Mouse (Mus musculus) liver, embryonic 13.5 days (tissue): ENCODE results near the gene Lmnb2. TPM values are rescaled to one million over a fixed set of nuclear protein-coding genes. Genes with fewer than 3 reads are reported as not detected.

ENCODE experiments used
- ATAC-seq: fragments of 200-750 bp; cut with Nextera tagmentation; 2 replicates; pipeline ENCODE4 v1.8.0; 2017; ENCODE audit warnings: low read depth, mild to moderate bottlenecking, moderate number of reproducible peaks, moderate library complexity
- DNase-seq: peaks from one replicate; pipeline ENCODE4 v3.0.0; 2022
- H3K27ac ChIP-seq: fragments of 300-500 bp; sonication (generic); 2 replicates; pipeline ENCODE4 v1.5.1; 2015; ENCODE audit warnings: moderate library complexity, mild to moderate bottlenecking, inconsistent platforms
- H3K27me3 ChIP-seq: fragments of 300-500 bp; sonication (generic); 2 replicates; pipeline ENCODE4 v1.6.1; 2015; ENCODE audit warnings: mild to moderate bottlenecking, inconsistent platforms
- H3K36me3 ChIP-seq: fragments of 300-500 bp; sonication (generic); 2 replicates; pipeline ENCODE4 v1.6.1; 2015; ENCODE audit warnings: mild to moderate bottlenecking, inconsistent platforms
- H3K4me1 ChIP-seq: fragments of 300-500 bp; sonication (generic); replicated peaks from 2 replicates; pipeline ENCODE4 v1.6.1; 2015; ENCODE audit warnings: inconsistent platforms
- H3K4me2 ChIP-seq: fragments of 300-500 bp; sonication (generic); 2 replicates; pipeline ENCODE4 v1.6.1; 2015; ENCODE audit warnings: inconsistent platforms, mild to moderate bottlenecking, moderate library complexity
- H3K4me3 ChIP-seq: fragments of 300-500 bp; sonication (generic); replicated peaks from 2 replicates; pipeline ENCODE4 v1.5.1; 2015; ENCODE audit warnings: mild to moderate bottlenecking, inconsistent platforms
- H3K9ac ChIP-seq: fragments of 300-500 bp; sonication (generic); 2 replicates; pipeline ENCODE4 v1.6.1; 2015; ENCODE audit warnings: mild to moderate bottlenecking, inconsistent platforms
- H3K9me3 ChIP-seq: fragments of 300-500 bp; sonication (generic); replicated peaks from 2 replicates; pipeline ENCODE4 v1.6.1; 2016; ENCODE audit warnings: inconsistent platforms
- WGBS: fragments of 180-500 bp; shearing (Covaris S2); methylation state at CpG from one replicate; pipeline ENCODE4 v1.1.7; 2015; ENCODE audit not compliant: insufficient replicate concordance; 5-methylcytosine and 5-hydroxymethylcytosine counted together
- polyA plus RNA-seq: library from polyadenylated mRNA; unstranded; fragments of >200 nt; fragmentation: Nextera tagmentation; extraction: Ambion mirVana; gene quantifications from 2 replicates; pipeline ENCODE4 v1.2.1, GENCODE M21; 2015

The Lmnb2 gene
- polyA plus RNA-seq, 1 experiment from 2014 or later, result 14.0 TPM

- no peak overlapping the region for H3K27ac ChIP-seq
- H3K4me3 ChIP-seq, result no peak overlapping the region
- 13% methylated on average over 3 of the region's 3 CpGs for WGBS
- H3K27me3 ChIP-seq, result peaks cover 93% of the 10 kb centered on the region
- peaks cover 84% of the 10 kb centered on the region for H3K4me1 ChIP-seq
- no peaks in the 10 kb centered on the region for H3K36me3 ChIP-seq
- ATAC-seq (no peak), DNase-seq (no peak)
- no peaks in the 10 kb centered on the region for H3K9me3 ChIP-seq
- no peak overlapping the region for H3K4me2 ChIP-seq
- H3K9ac ChIP-seq, result no peak overlapping the region
Observed at GRCm38 (mm10) chr10:80935241-80935640, 17.2 kb upstream of the Lmnb2 start.

- Histone ChIP-seq H3K9me3 (no peaks in the 10 kb centered on the region), H3K4me2 (no peak overlapping the region; the same call in 1 of the 2 replicates), H3K4me1 (peaks cover 83% of the 10 kb centered on the region), H3K36me3 (no peaks in the 10 kb centered on the region), H3K9ac (no peak overlapping the region), H3K27ac (no peak overlapping the region), H3K27me3 (peaks cover 97% of the 10 kb centered on the region), H3K4me3 (no peak overlapping the region)
- DNase-seq (no peak), ATAC-seq (no peak)
- WGBS, result 48% methylated on average over 14 of the region's 14 CpGs
Observed at GRCm38 (mm10) chr10:80934136-80934985, 16.3 kb upstream of the Lmnb2 start.

GRCm38 (mm10) chr10:80933421-80933979 lies 15.5 kb upstream of the Lmnb2 start:
- ATAC-seq, result no peak
- H3K36me3 ChIP-seq, result no peaks in the 10 kb centered on the region
- DNase-seq, result no peak
- peaks cover 85% of the 10 kb centered on the region for H3K4me1 ChIP-seq
- peak overlapping the region; percentile 59 for H3K4me3 ChIP-seq
- WGBS, result 3% methylated on average over 21 of the region's 21 CpGs
- H3K27ac ChIP-seq, result no peak overlapping the region
- peak overlapping the region; percentile 86 for H3K4me2 ChIP-seq
- peaks cover 94% of the 10 kb centered on the region for H3K27me3 ChIP-seq
- H3K9ac ChIP-seq, result no peak overlapping the region; the same call in 1 of the 2 replicates
- H3K9me3 ChIP-seq, result no peaks in the 10 kb centered on the region

GRCm38 (mm10) chr10:80932700-80933420 lies 14.8 kb upstream of the Lmnb2 start:
- Histone ChIP-seq H3K27ac (no peak overlapping the region), H3K27me3 (peaks cover 87% of the 10 kb centered on the region), H3K4me3 (peak overlapping the region; percentile 59), H3K4me1 (peaks cover 83% of the 10 kb centered on the region), H3K4me2 (peak overlapping the region; percentile 86), H3K9me3 (no peaks in the 10 kb centered on the region), H3K36me3 (no peaks in the 10 kb centered on the region), H3K9ac (peak overlapping the region; percentile 50)
- WGBS, result 2% methylated on average over 17 of the region's 17 CpGs
- ATAC-seq (no peak), DNase-seq (no peak)

- ATAC-seq, result no peak
Observed at GRCm38 (mm10) chr10:80932206-80932605, 14.2 kb upstream of the Lmnb2 start.

GRCm38 (mm10) chr10:80931695-80932094 lies 13.7 kb upstream of the Lmnb2 start:
- peaks cover 77% of the 10 kb centered on the region for H3K4me1 ChIP-seq
- no peak overlapping the region for H3K9ac ChIP-seq
- ATAC-seq (no peak), DNase-seq (no peak)
- 4% methylated on average over 26 of the region's 26 CpGs for WGBS
- H3K4me2 ChIP-seq, result peak overlapping the region; percentile 86
- peaks cover 76% of the 10 kb centered on the region for H3K27me3 ChIP-seq
- peak overlapping the region; percentile 59 for H3K4me3 ChIP-seq
- H3K9me3 ChIP-seq, result no peaks in the 10 kb centered on the region
- H3K27ac ChIP-seq, result no peak overlapping the region
- H3K36me3 ChIP-seq, result no peaks in the 10 kb centered on the region

More at GRCm38 (mm10) chr10:80932206-80932605, 14.2 kb upstream of the Lmnb2 start:
- H3K4me3 ChIP-seq, result peak overlapping the region; percentile 59
- under 1% methylated on average over 20 of the region's 20 CpGs for WGBS
- H3K4me2 ChIP-seq, result peak overlapping the region; percentile 86
- H3K36me3 ChIP-seq, result no peaks in the 10 kb centered on the region
- H3K9ac ChIP-seq, result peak overlapping the region; percentile 50
- no peaks in the 10 kb centered on the region for H3K9me3 ChIP-seq
- DNase-seq, result no peak
- peaks cover 81% of the 10 kb centered on the region for H3K27me3 ChIP-seq
- no peak overlapping the region for H3K27ac ChIP-seq
- peaks cover 81% of the 10 kb centered on the region for H3K4me1 ChIP-seq

GRCm38 (mm10) chr10:80931153-80931671 lies 13.2 kb upstream of the Lmnb2 start:
- Histone ChIP-seq H3K4me2 (peak overlapping the region; percentile 86), H3K4me1 (peaks cover 72% of the 10 kb centered on the region), H3K36me3 (no peaks in the 10 kb centered on the region), H3K27me3 (peaks cover 71% of the 10 kb centered on the region), H3K27ac (no peak overlapping the region), H3K9me3 (no peaks in the 10 kb centered on the region), H3K9ac (no peak overlapping the region), H3K4me3 (peak overlapping the region; percentile 59)
- 12% methylated on average over 14 of the region's 14 CpGs for WGBS
- ATAC-seq, result no peak
- no peak for DNase-seq

GRCm38 (mm10) chr10:80930361-80931152 lies 12.5 kb upstream of the Lmnb2 start:
- 1% methylated on average over 45 of the region's 45 CpGs for WGBS
- Histone ChIP-seq H3K9me3 (no peaks in the 10 kb centered on the region), H3K4me2 (peak overlapping the region; percentile 86), H3K4me1 (peaks cover 66% of the 10 kb centered on the region), H3K27me3 (peaks cover 64% of the 10 kb centered on the region), H3K36me3 (no peaks in the 10 kb centered on the region), H3K27ac (no peak overlapping the region), H3K4me3 (peak overlapping the region; percentile 59), H3K9ac (peak overlapping the region; percentile 68)
- ATAC-seq (no peak), DNase-seq (no peak)

- peak within 1 kb of the TSS; percentile 68 for H3K9ac ChIP-seq
Observed at GRCm38 (mm10) chr10:80929299-80930226, 11.5 kb upstream of the Lmnb2 start, which contains the start of gene Gadd45b. TSS of gene Gadd45b (plus strand) at chr10:80930073.

More at GRCm38 (mm10) chr10:80929299-80930226, 11.5 kb upstream of the Lmnb2 start, which contains the start of gene Gadd45b:
- H3K4me1 ChIP-seq, result peaks cover 63% of the 10 kb centered on the region
- under 1% methylated on average over 56 of the region's 56 CpGs for WGBS
- peaks cover 56% of the 10 kb centered on the region for H3K27me3 ChIP-seq
- peak within 1 kb of the TSS; percentile 86 for H3K4me2 ChIP-seq
- no peaks in the 10 kb centered on the region for H3K9me3 ChIP-seq
- peak within 1 kb of the TSS; percentile 59 for H3K4me3 ChIP-seq
- peak; percentile 96 for DNase-seq
- no peaks in the 10 kb centered on the region for H3K36me3 ChIP-seq
- peak within 1 kb of the TSS; percentile 63 for H3K27ac ChIP-seq
- ATAC-seq, result peak; percentile 83
